Mouse (Mus musculus): ENCODE results near the gene Caskin1.

DNA sequence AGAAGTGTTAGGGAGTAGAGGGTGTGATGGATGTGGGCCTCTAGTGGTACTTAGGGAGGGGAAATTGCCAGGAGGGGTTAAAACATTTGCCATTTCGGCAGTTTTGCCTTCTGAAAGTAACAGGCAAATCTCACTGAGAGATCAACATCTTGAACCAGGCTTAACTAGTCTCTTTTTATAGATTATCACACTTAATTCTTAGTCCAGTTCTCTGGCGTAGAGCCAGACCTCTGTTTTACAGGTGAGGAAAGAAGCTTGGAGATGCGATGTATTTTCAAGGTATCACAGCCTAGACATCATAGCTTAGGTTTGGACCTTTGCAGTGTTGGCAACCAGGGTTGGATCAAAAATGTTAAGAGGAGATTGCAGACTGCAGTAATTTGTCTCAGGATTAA is 62.6 kb downstream of the Caskin1 start:
- TF ChIP-seq CTCF (IDR thresholded peaks at IDR 0.05; ENCODE audit: insufficient read depth, low read length) (no peak), POLR2A (IDR thresholded peaks at IDR 0.05; ENCODE audit: borderline replicate concordance, extremely low read depth, low read depth, low read length) (no peak)

Data from lung, adult 2 months (tissue).